Mouse (Mus musculus): ENCODE measurements at regions not wholly inside any gene's neighbourhood (a gene's known extent, or its start where the extent isn't known, plus 50 kb on each side); places are given as distances from the start of the nearest gene placed in this dataset.

- TF ChIP-seq CTCF (IDR thresholded peaks at IDR 0.05; ENCODE audit: extremely low read depth, insufficient read depth, insufficient read length, insufficient replicate concordance) (no peak), POLR2A (IDR thresholded peaks at IDR 0.05; ENCODE audit: low read depth, low read length) (no peak)
Measured at GRCm38 (mm10) chr4:40081035-40081434, 61.8 kb upstream of the Aco1 start.

Measured in spleen, adult 2 months (tissue).